Mouse (Mus musculus) cerebellum, adult 2 months (tissue): Measurements from ENCODE around the gene Itih5.

Experiments
- CTCF ChIP-seq: fragments of 200-500 bp; IDR thresholded peaks from 2 replicates; pipeline ENCODE4 v1.5.1; 2011; ENCODE audit warnings: low read depth, mild to moderate bottlenecking, control low read depth, low read length, moderate library complexity, borderline replicate concordance; ENCODE audit not compliant: insufficient read depth
- POLR2A ChIP-seq: fragments of 200-500 bp; IDR thresholded peaks from 2 replicates; pipeline ENCODE4 v1.6.1; 2011; ENCODE audit warnings: low read length, control low read depth, borderline replicate concordance; ENCODE audit not compliant: insufficient read depth

GRCm38 (mm10) chr2:10253351-10253750 lies 100.0 kb downstream of the Itih5 start:
- TF ChIP-seq CTCF (no peak), POLR2A (no peak)
